Mouse (Mus musculus) kidney, postnatal 0 days (tissue): ENCODE measurements at regions not wholly inside any gene's neighbourhood (a gene's known extent, or its start where the extent isn't known, plus 50 kb on each side); places are given as distances from the start of the nearest gene placed in this dataset.

Experiments
- ATAC-seq: fragments of 200-750 bp; cut with Nextera tagmentation; replicated peaks from 2 replicates; pipeline ENCODE4 v1.8.0; 2017; ENCODE audit warnings: low read depth, moderate number of reproducible peaks, moderate TSS enrichment, moderate library complexity; ENCODE audit not compliant: low FRiP score
- DNase-seq: peaks from one replicate; pipeline ENCODE4 v3.0.0-alpha.2; 2016; ENCODE audit warnings: low spot score
- H3K27ac ChIP-seq: fragments of 300-500 bp; sonication (generic); 2 replicates; pipeline ENCODE4 v1.5.1; 2014; ENCODE audit warnings: mild to moderate bottlenecking
- H3K27me3 ChIP-seq: fragments of 300-500 bp; sonication (generic); 2 replicates; pipeline ENCODE4 v1.6.1; 2014; ENCODE audit warnings: low read length, mixed read lengths; ENCODE audit not compliant: insufficient read depth
- H3K36me3 ChIP-seq: fragments of 300-500 bp; sonication (generic); 2 replicates; pipeline ENCODE4 v1.6.1; 2014; ENCODE audit warnings: low read length, mixed read lengths; ENCODE audit not compliant: insufficient read depth
- H3K4me1 ChIP-seq: fragments of 300-500 bp; sonication (generic); replicated peaks from 2 replicates; pipeline ENCODE4 v1.6.1; 2014; ENCODE audit warnings: antibody characterized with exemption, low read length, mixed read lengths; ENCODE audit not compliant: insufficient read depth
- H3K4me2 ChIP-seq: fragments of 300-500 bp; sonication (generic); 2 replicates; pipeline ENCODE4 v1.6.1; 2014; ENCODE audit warnings: mild to moderate bottlenecking, low read length, moderate library complexity, mixed read lengths
- H3K4me3 ChIP-seq: fragments of 300-500 bp; sonication (generic); replicated peaks from 2 replicates; pipeline ENCODE4 v1.5.1; 2014; ENCODE audit warnings: low read depth, low read length
- H3K9ac ChIP-seq: fragments of 300-500 bp; sonication (generic); 2 replicates; pipeline ENCODE4 v1.6.1; 2014; ENCODE audit warnings: low read depth, low read length
- H3K9me3 ChIP-seq: fragments of 300-500 bp; sonication (generic); replicated peaks from 2 replicates; pipeline ENCODE4 v1.6.1; 2016; ENCODE audit warnings: low read length, inconsistent platforms, mixed read lengths
- CTCF ChIP-seq: IDR thresholded peaks from 2 replicates; pipeline ENCODE4 v1.5.1; 2016; ENCODE audit warnings: antibody characterized with exemption, low read depth, mild to moderate bottlenecking, moderate library complexity
- WGBS: fragments of 180-500 bp; shearing (Covaris S2); extraction: QIAGEN DNeasy Blood & Tissue Kit; methylation state at CpG from one replicate; pipeline ENCODE4 v1.1.7; 2014; 5-methylcytosine and 5-hydroxymethylcytosine counted together

GRCm38 (mm10) chr5:120351827-120352226 lies 79.7 kb upstream of the Lhx5 start:
- DNase-seq, result no peak
- Histone ChIP-seq H3K9ac (no peak overlapping the region), H3K4me3 (no peak overlapping the region), H3K27ac (no peak overlapping the region), H3K36me3 (no peaks in the 10 kb centered on the region), H3K4me1 (no peaks in the 10 kb centered on the region), H3K27me3 (no peaks in the 10 kb centered on the region), H3K4me2 (no peak overlapping the region), H3K9me3 (no peaks in the 10 kb centered on the region)
- 55% methylated on average over 5 of the region's 5 CpGs for WGBS
- TF ChIP-seq CTCF, result no peak
- ATAC-seq, result no peak

DNA sequence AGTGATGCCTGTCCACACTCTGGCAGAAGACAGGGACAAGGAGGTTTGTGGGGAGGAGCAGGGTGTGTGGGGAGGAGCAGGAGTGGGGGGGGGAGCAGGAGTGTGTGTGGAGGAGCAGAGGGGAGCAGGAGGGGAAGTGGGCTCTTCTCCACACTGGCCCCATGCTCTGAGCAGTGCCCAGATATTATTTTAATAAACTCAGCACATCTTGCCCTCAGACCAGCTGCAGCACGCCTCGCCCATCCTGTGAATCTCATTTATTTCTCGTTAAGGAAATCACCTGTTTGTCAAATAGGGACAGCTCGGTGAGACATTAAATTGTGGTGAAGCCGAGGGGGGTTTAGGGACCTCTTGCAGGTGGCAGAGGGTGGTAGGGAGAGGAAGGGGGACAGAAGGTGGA lies 77.8 kb upstream of the Lhx5 start:
- 58% methylated on average over 5 of the region's 5 CpGs for WGBS
- Histone ChIP-seq H3K27ac (no peak overlapping the region), H3K4me2 (no peak overlapping the region), H3K9ac (no peak overlapping the region), H3K9me3 (no peaks in the 10 kb centered on the region), H3K36me3 (no peaks in the 10 kb centered on the region), H3K4me1 (no peaks in the 10 kb centered on the region), H3K4me3 (no peak overlapping the region), H3K27me3 (0 out of 2 replicates have a peak, but pooled peaks cover 8% of the 10 kb centered on the region)
- no peak for TF ChIP-seq CTCF
- ATAC-seq (no peak), DNase-seq (no peak)

DNA sequence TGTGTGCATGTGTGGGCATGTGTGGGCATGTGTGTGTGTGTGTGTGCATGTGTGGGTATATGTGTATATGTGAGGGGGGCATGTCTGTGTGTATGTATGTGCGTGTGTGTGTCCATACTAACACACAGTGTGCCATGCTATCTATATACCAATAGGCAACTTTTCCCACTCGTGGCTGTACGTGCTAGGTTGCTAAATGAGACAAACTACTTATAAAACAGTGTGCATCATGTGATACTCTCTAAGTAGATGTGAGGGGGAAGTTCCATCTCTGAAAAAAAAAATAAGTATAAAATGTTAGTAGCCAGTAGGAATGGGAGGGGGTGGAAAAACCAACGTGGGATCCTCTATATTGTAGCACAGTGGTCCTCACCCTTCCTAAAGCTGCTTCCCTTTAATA lies 74.5 kb upstream of the Lhx5 start:
- Histone ChIP-seq H3K4me3 (no peak overlapping the region), H3K4me1 (no peaks in the 10 kb centered on the region), H3K9ac (no peak overlapping the region), H3K4me2 (no peak overlapping the region), H3K36me3 (no peaks in the 10 kb centered on the region), H3K27ac (no peak overlapping the region), H3K9me3 (no peaks in the 10 kb centered on the region), H3K27me3 (0 out of 2 replicates have a peak, but pooled peaks cover 8% of the 10 kb centered on the region)
- DNase-seq (no peak), ATAC-seq (no peak)
- WGBS, result 79% methylated on average over 4 of the region's 4 CpGs
- TF ChIP-seq CTCF, result no peak

GRCm38 (mm10) chr5:120358084-120358690 lies 73.3 kb upstream of the Lhx5 start:
- Histone ChIP-seq H3K4me2 (no peak overlapping the region), H3K9ac (no peak overlapping the region), H3K36me3 (no peaks in the 10 kb centered on the region), H3K27ac (no peak overlapping the region), H3K4me3 (no peak overlapping the region), H3K27me3 (0 out of 2 replicates have a peak, but pooled peaks cover 8% of the 10 kb centered on the region), H3K4me1 (no peaks in the 10 kb centered on the region), H3K9me3 (no peaks in the 10 kb centered on the region)
- no peak for ATAC-seq
- WGBS, result 8% methylated on average over 20 of the region's 20 CpGs
- no peak for DNase-seq
- no peak for TF ChIP-seq CTCF

DNA sequence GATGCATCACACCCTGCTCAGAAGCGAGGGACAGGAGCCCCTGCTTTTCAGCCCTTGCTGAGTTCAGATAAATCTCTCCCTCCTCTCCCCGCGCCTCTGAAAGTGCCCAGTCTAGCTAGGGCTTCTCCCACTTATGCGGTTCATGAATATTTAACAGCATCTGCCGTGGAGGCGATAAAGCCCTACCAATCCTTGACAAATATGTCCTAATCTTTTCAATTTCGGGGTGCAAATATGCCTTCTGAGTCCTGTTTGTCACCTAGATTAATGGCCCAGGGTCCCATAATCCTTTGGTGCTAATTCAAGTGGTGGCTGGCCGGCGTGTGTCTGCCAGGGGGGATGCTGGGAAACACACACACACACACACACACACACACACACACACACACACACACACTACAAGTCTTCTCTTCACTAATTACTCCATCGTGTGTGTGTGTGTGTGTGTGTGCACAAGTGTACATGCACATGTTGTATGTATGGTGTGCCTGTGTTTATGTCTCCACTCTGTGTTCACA lies 65.5 kb upstream of the Lhx5 start:
- no peaks in the 10 kb centered on the region for H3K36me3 ChIP-seq
- DNase-seq, result no peak

GRCm38 (mm10) chr5:120368797-120369196 lies 62.7 kb upstream of the Lhx5 start:
- no peak overlapping the region for H3K9ac ChIP-seq

More for the DNA sequence above, 65.5 kb upstream of the Lhx5 start:
- 51% methylated on average over 10 of the region's 10 CpGs for WGBS
- H3K4me3 ChIP-seq, result no peak overlapping the region
- no peaks in the 10 kb centered on the region for H3K27me3 ChIP-seq
- no peaks in the 10 kb centered on the region for H3K4me1 ChIP-seq
- H3K9me3 ChIP-seq, result no peaks in the 10 kb centered on the region
- no peak overlapping the region for H3K27ac ChIP-seq
- no peak overlapping the region for H3K4me2 ChIP-seq
- no peak overlapping the region for H3K9ac ChIP-seq
- no peak for TF ChIP-seq CTCF
- no peak for ATAC-seq

More at GRCm38 (mm10) chr5:120368797-120369196, 62.7 kb upstream of the Lhx5 start:
- 90% methylated on average over 1 of the region's 1 CpGs for WGBS
- no peak overlapping the region for H3K4me2 ChIP-seq
- H3K9me3 ChIP-seq, result no peaks in the 10 kb centered on the region
- H3K27ac ChIP-seq, result no peak overlapping the region
- ATAC-seq (no peak), DNase-seq (no peak)
- no peaks in the 10 kb centered on the region for H3K36me3 ChIP-seq
- H3K4me1 ChIP-seq, result no peaks in the 10 kb centered on the region
- H3K4me3 ChIP-seq, result no peak overlapping the region
- no peaks in the 10 kb centered on the region for H3K27me3 ChIP-seq
- no peak for TF ChIP-seq CTCF
